Mouse (Mus musculus) neural tube, embryonic 13.5 days (tissue): ENCODE results near the gene Gm10837. TPM values are rescaled to one million over a fixed set of nuclear protein-coding genes. Genes with fewer than 3 reads are reported as not detected.

Source experiments
- ATAC-seq: fragments of 200-750 bp; cut with Nextera tagmentation; 2 replicates; pipeline ENCODE4 v1.8.0; 2017; ENCODE audit warnings: low read depth, mild to moderate bottlenecking, moderate TSS enrichment, moderate library complexity
- H3K27ac ChIP-seq: fragments of 300-500 bp; sonication (generic); replicated peaks from 2 replicates; pipeline ENCODE4 v1.5.1; 2015; ENCODE audit warnings: moderate library complexity, mild to moderate bottlenecking, inconsistent platforms
- H3K27me3 ChIP-seq: fragments of 300-500 bp; sonication (generic); 2 replicates; pipeline ENCODE4 v1.6.1; 2015; ENCODE audit warnings: mild to moderate bottlenecking, inconsistent platforms
- H3K36me3 ChIP-seq: fragments of 300-500 bp; sonication (generic); 2 replicates; pipeline ENCODE4 v1.6.1; 2015; ENCODE audit warnings: mild to moderate bottlenecking, inconsistent platforms
- H3K4me1 ChIP-seq: fragments of 300-500 bp; sonication (generic); replicated peaks from 2 replicates; pipeline ENCODE4 v1.6.1; 2015; ENCODE audit warnings: inconsistent platforms
- H3K4me2 ChIP-seq: fragments of 300-500 bp; sonication (generic); 2 replicates; pipeline ENCODE4 v1.6.1; 2015; ENCODE audit warnings: inconsistent platforms, mild to moderate bottlenecking, moderate library complexity
- H3K4me3 ChIP-seq: fragments of 300-500 bp; sonication (generic); 2 replicates; pipeline ENCODE4 v1.5.1; 2015; ENCODE audit warnings: mild to moderate bottlenecking, inconsistent platforms
- H3K9ac ChIP-seq: fragments of 300-500 bp; sonication (generic); 2 replicates; pipeline ENCODE4 v1.6.1; 2015; ENCODE audit warnings: moderate library complexity, mild to moderate bottlenecking, inconsistent platforms
- H3K9me3 ChIP-seq: fragments of 300-500 bp; sonication (generic); 2 replicates; pipeline ENCODE4 v1.6.1; 2016; ENCODE audit warnings: inconsistent platforms
- WGBS: fragments of 180-500 bp; shearing (Covaris S2); methylation state at CpG from one replicate; pipeline ENCODE4 v1.1.7; 2015; 5-methylcytosine and 5-hydroxymethylcytosine counted together
- polyA plus RNA-seq: library from polyadenylated mRNA; unstranded; fragments of >200 nt; fragmentation: Nextera tagmentation; extraction: Ambion mirVana; gene quantifications from 2 replicates; pipeline ENCODE4 v1.2.1, GENCODE M21; 2015

Gm10837 gene
- polyA plus RNA-seq, 1 experiment from 2014 or later: 0.29 TPM

DNA sequence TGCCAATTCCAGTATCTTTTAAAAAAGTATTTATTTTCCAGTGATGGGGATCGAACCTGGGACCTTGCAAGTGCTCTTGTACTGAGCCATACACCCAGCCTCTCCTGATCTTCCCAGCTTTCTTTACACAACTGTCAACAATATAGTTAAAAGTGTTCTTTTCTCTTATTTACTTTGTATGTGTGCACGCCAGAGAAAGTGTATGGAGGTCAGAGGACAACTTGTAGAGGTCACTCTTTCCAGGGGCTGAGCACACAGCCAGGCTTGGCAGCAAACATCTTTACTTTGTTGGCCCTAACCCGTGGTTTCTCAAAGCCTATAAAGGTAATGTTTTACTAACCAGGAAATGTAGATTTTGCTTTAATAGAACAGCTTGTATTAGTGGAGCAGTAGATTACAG, 21.1 kb downstream of the Gm10837 start:
- no peak overlapping the region for H3K4me3 ChIP-seq
- no peaks in the 10 kb centered on the region for H3K4me1 ChIP-seq
- no peaks in the 10 kb centered on the region for H3K27me3 ChIP-seq
- no peak overlapping the region for H3K27ac ChIP-seq
- 81% methylated on average over 3 of the region's 3 CpGs for WGBS
- H3K4me2 ChIP-seq: no peak overlapping the region
- H3K9ac ChIP-seq: no peak overlapping the region
- no peaks in the 10 kb centered on the region for H3K9me3 ChIP-seq
- no peak for ATAC-seq
- no peaks in the 10 kb centered on the region for H3K36me3 ChIP-seq

DNA sequence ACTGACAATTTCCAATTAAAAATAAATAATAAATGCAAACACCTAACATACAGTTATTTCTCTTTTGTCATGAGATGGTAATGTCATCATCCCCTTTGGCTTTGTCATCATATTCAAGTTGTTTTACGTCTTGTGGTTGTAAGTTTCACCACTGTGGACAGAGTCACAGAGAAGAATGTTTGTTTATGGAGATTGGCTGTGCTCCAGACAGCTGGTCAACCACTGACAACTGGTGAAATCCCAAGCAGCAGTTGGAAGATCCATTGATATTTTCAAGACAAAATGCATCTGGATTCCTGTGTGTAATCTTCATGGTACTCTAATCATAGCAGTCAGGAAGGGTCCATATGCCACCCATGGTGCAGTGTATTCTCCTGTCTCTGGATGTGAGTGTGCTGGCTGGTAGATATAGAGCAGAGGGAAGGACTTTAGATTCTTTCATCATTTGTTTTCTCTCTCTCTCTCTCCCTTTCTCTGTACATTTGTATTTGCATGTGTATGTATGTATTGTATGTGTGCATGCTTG, 23.2 kb downstream of the Gm10837 start:
- Histone ChIP-seq H3K9ac (no peak overlapping the region), H3K4me2 (no peak overlapping the region), H3K27ac (no peak overlapping the region), H3K36me3 (no peaks in the 10 kb centered on the region), H3K27me3 (no peaks in the 10 kb centered on the region), H3K4me3 (no peak overlapping the region), H3K4me1 (no peaks in the 10 kb centered on the region), H3K9me3 (no peaks in the 10 kb centered on the region)
- ATAC-seq: no peak
- WGBS: 65% methylated on average over 1 of the region's 1 CpGs

DNA sequence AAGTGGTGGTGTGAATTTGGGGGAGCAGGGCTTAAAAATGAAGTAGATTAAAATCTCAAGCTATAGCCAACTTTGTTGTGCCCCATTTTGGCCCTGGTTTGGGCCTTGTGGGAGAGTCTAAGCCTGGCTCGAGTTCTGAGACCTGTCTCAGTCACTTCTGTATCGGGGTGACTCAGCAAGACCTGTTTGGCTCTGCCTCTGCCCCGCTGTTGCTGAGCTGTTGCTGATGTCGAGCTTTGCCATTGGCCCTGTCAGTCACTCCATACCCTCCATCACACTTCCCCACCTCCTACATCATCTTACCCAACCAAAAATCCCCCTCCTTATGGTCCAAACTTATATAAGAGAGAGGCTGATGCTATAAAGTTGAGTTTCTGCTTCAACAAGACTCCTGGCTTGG, 38.1 kb downstream of the Gm10837 start:
- no peak overlapping the region for H3K9ac ChIP-seq
- no peak overlapping the region for H3K4me2 ChIP-seq
- no peaks in the 10 kb centered on the region for H3K36me3 ChIP-seq
- H3K9me3 ChIP-seq: no peaks in the 10 kb centered on the region
- no peaks in the 10 kb centered on the region for H3K27me3 ChIP-seq
- H3K27ac ChIP-seq: no peak overlapping the region
- no peak overlapping the region for H3K4me3 ChIP-seq
- no peak for ATAC-seq
- H3K4me1 ChIP-seq: peaks cover 2% of the 10 kb centered on the region; the same call in 1 of the 2 replicates
- WGBS: 82% methylated on average over 4 of the region's 4 CpGs

DNA sequence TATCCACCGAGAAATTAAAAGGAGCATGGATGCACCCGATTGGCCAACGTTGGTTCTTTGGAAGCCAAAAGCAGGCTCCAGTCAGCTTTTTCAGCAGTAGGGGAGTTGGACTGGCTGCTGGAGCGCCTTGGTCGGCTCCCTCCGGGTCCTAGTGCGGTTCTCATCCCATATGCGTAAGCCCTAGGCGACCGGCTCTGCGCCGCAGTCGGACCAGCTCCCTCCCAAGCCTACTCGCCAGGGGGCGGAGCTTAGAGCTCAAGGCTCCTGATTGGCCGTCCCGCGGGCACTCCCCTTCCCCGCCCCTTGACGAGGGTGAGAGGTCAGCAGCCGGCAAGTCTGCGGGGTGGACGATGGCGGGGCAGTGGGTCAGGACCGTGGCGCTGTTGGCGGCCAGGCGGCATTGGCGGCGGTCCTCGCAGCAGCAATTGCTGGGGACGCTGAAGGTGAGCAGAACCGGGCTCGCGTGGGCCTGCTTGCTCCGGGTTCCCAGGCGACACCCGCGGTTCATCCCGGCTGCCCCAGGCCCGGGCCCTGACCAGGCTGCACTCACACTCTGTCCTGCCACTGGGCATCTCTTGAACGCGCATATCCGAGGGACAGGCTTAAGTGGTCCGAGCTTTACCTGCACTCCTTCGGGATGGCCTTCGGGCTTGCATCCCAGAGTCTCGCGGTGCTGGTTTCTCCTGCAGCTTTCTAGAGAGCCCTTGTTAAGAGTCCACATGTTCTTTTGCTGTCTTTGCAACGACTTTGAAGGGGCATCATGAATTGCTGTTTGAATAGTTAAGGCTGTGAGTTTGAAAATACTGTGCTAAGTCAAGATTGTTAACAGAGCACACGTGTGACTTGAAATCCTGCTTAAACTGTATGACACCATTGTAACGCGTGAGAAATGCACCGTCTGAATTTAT, 43.9 kb downstream of the Gm10837 start, which contains the start of gene Pcca:
Pcca (plus strand) TSS at position 308 of the 908 bp plus-strand sequence.
- Histone ChIP-seq H3K4me2 (peak within 1 kb of the TSS; percentile 70), H3K4me3 (peak within 1 kb of the TSS; percentile 67), H3K9ac (peak within 1 kb of the TSS; percentile 75), H3K36me3 (no peaks in the 10 kb centered on the region), H3K27me3 (no peaks in the 10 kb centered on the region), H3K4me1 (peaks cover 15% of the 10 kb centered on the region), H3K27ac (peak within 1 kb of the TSS; percentile 52), H3K9me3 (no peaks in the 10 kb centered on the region)
- 1% methylated on average over 54 of the region's 54 CpGs for WGBS
- peak; percentile 100 for ATAC-seq

DNA sequence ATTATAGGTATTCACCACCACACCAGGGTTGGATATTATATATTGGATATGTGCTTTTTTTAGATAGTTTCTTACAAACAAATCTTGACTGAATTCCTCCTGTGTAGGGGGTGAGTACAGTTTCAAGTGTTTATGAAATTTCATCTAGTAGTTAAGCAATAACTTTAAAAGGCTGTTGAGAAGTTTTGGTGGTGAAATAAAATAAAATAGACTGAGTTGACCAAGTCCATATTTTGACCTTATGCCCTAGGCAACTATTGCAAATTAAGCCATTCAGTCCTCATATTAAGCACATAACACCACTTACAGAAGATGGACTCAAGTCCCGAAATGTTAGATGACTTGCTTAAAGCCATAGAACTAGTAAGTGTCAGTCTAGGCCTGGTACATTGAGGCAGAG, 45.6 kb downstream of the Gm10837 start:
- Histone ChIP-seq H3K27me3 (no peaks in the 10 kb centered on the region), H3K9ac (no peak overlapping the region), H3K4me2 (no peak overlapping the region), H3K4me1 (peaks cover 15% of the 10 kb centered on the region), H3K9me3 (no peaks in the 10 kb centered on the region), H3K27ac (no peak overlapping the region), H3K4me3 (no peak overlapping the region), H3K36me3 (no peaks in the 10 kb centered on the region)
- WGBS: 90% methylated on average over 1 of the region's 1 CpGs
- ATAC-seq: no peak

Other genes starting within 250 kb of the Gm10837 start
- 0.46 and 0.62 TPM in 2 replicates for gene Gm5089, start 39.5 kb upstream of the Gm10837 start, polyA plus RNA-seq
- gene Zic5, start 24.9 kb upstream of the Gm10837 start, polyA plus RNA-seq: 8.4 and 8.6 TPM in 2 replicates
- gene Zic2, start 15.2 kb upstream of the Gm10837 start, polyA plus RNA-seq: 8.2 and 10.2 TPM in 2 replicates
- gene Pcca, start 43.7 kb downstream of the Gm10837 start, polyA plus RNA-seq: 28.2 and 32.0 TPM in 2 replicates